Mouse (Mus musculus): ENCODE measurements around the gene Elovl7. TPM values are rescaled to one million over a fixed set of nuclear protein-coding genes. Genes with fewer than 3 reads are reported as not detected.

Gene Elovl7
- polyA plus RNA-seq, 1 experiment from 2014 or later: 1.8 TPM

GRCm38 (mm10) chr13:108187994-108188393 lies 26.2 kb upstream of the Elovl7 start:
- H3K27ac ChIP-seq (replicated peaks; ENCODE audit: low read depth, low read length): no peak overlapping the region
- no peak overlapping the region for H3K4me3 ChIP-seq (ENCODE audit: low read depth, low read length)
- no peak for DNase-seq (ENCODE audit: low spot score)
- H3K36me3 ChIP-seq (replicated peaks; ENCODE audit: control insufficient read depth, insufficient read depth, low read depth, low read length): no peaks in the 10 kb centered on the region
- 93% methylated on average over 4 of the region's 4 CpGs for WGBS
- no peaks in the 10 kb centered on the region for H3K27me3 ChIP-seq (ENCODE audit: control insufficient read depth, insufficient read depth, low read length)
- no peaks in the 10 kb centered on the region for H3K4me1 ChIP-seq (ENCODE audit: control insufficient read depth, insufficient read depth, low read length)
- H3K4me2 ChIP-seq (ENCODE audit: low read depth, low read length): no peak overlapping the region
- H3K9me3 ChIP-seq (replicated peaks; ENCODE audit: control insufficient read depth, low read length): no peaks in the 10 kb centered on the region
- H3K9ac ChIP-seq (replicated peaks; ENCODE audit: low read length): no peak overlapping the region
- no peak for ATAC-seq (replicated peaks; ENCODE audit: insufficient number of reproducible peaks, low FRiP score, low TSS enrichment, low read depth)

- Histone ChIP-seq H3K4me3 (ENCODE audit: low read depth, low read length) (no peak overlapping the region), H3K4me2 (ENCODE audit: low read depth, low read length) (no peak overlapping the region), H3K36me3 (replicated peaks; ENCODE audit: control insufficient read depth, insufficient read depth, low read depth, low read length) (no peaks in the 10 kb centered on the region), H3K9ac (replicated peaks; ENCODE audit: low read length) (no peak overlapping the region), H3K4me1 (ENCODE audit: control insufficient read depth, insufficient read depth, low read length) (no peaks in the 10 kb centered on the region), H3K9me3 (replicated peaks; ENCODE audit: control insufficient read depth, low read length) (no peaks in the 10 kb centered on the region), H3K27ac (replicated peaks; ENCODE audit: low read depth, low read length) (no peak overlapping the region), H3K27me3 (ENCODE audit: control insufficient read depth, insufficient read depth, low read length) (no peaks in the 10 kb centered on the region)
- WGBS: 60% methylated on average over 11 of the region's 11 CpGs
- no peak for ATAC-seq (replicated peaks; ENCODE audit: insufficient number of reproducible peaks, low FRiP score, low TSS enrichment, low read depth)
- DNase-seq (ENCODE audit: low spot score): peak; percentile 77
These were observed 23.0 kb upstream of the Elovl7 start for GRCm38 (mm10) chr13:108191074-108191720.

GRCm38 (mm10) chr13:108195474-108195873 lies 18.7 kb upstream of the Elovl7 start:
- Histone ChIP-seq H3K27me3 (ENCODE audit: control insufficient read depth, insufficient read depth, low read length) (no peaks in the 10 kb centered on the region), H3K27ac (replicated peaks; ENCODE audit: low read depth, low read length) (no peak overlapping the region), H3K9ac (replicated peaks; ENCODE audit: low read length) (no peak overlapping the region), H3K4me3 (ENCODE audit: low read depth, low read length) (no peak overlapping the region), H3K4me2 (ENCODE audit: low read depth, low read length) (no peak overlapping the region), H3K9me3 (replicated peaks; ENCODE audit: control insufficient read depth, low read length) (no peaks in the 10 kb centered on the region), H3K36me3 (replicated peaks; ENCODE audit: control insufficient read depth, insufficient read depth, low read depth, low read length) (no peaks in the 10 kb centered on the region), H3K4me1 (ENCODE audit: control insufficient read depth, insufficient read depth, low read length) (no peaks in the 10 kb centered on the region)
- DNase-seq (ENCODE audit: low spot score): no peak
- 88% methylated on average over 6 of the region's 6 CpGs for WGBS
- ATAC-seq (replicated peaks; ENCODE audit: insufficient number of reproducible peaks, low FRiP score, low TSS enrichment, low read depth): no peak

GRCm38 (mm10) chr13:108204857-108205256 lies 9.3 kb upstream of the Elovl7 start:
- WGBS: 86% methylated on average over 3 of the region's 3 CpGs
- no peaks in the 10 kb centered on the region for H3K4me1 ChIP-seq (ENCODE audit: control insufficient read depth, insufficient read depth, low read length)
- ATAC-seq (replicated peaks; ENCODE audit: insufficient number of reproducible peaks, low FRiP score, low TSS enrichment, low read depth): no peak

GRCm38 (mm10) chr13:108207447-108207846 lies 6.8 kb upstream of the Elovl7 start:
- Histone ChIP-seq H3K9me3 (replicated peaks; ENCODE audit: control insufficient read depth, low read length) (no peaks in the 10 kb centered on the region), H3K4me2 (ENCODE audit: low read depth, low read length) (no peak overlapping the region), H3K36me3 (replicated peaks; ENCODE audit: control insufficient read depth, insufficient read depth, low read depth, low read length) (no peaks in the 10 kb centered on the region), H3K4me3 (ENCODE audit: low read depth, low read length) (no peak overlapping the region), H3K4me1 (ENCODE audit: control insufficient read depth, insufficient read depth, low read length) (no peaks in the 10 kb centered on the region), H3K9ac (replicated peaks; ENCODE audit: low read length) (no peak overlapping the region), H3K27me3 (ENCODE audit: control insufficient read depth, insufficient read depth, low read length) (no peaks in the 10 kb centered on the region), H3K27ac (replicated peaks; ENCODE audit: low read depth, low read length) (no peak overlapping the region)
- ATAC-seq (replicated peaks; ENCODE audit: insufficient number of reproducible peaks, low FRiP score, low TSS enrichment, low read depth) (no peak), DNase-seq (ENCODE audit: low spot score) (no peak)
- 89% methylated on average over 2 of the region's 2 CpGs for WGBS

More at GRCm38 (mm10) chr13:108204857-108205256, 9.3 kb upstream of the Elovl7 start:
- H3K27ac ChIP-seq (replicated peaks; ENCODE audit: low read depth, low read length): no peak overlapping the region
- H3K36me3 ChIP-seq (replicated peaks; ENCODE audit: control insufficient read depth, insufficient read depth, low read depth, low read length): no peaks in the 10 kb centered on the region
- H3K4me2 ChIP-seq (ENCODE audit: low read depth, low read length): no peak overlapping the region
- H3K4me3 ChIP-seq (ENCODE audit: low read depth, low read length): no peak overlapping the region
- no peak for DNase-seq (ENCODE audit: low spot score)
- H3K27me3 ChIP-seq (ENCODE audit: control insufficient read depth, insufficient read depth, low read length): no peaks in the 10 kb centered on the region
- H3K9ac ChIP-seq (replicated peaks; ENCODE audit: low read length): no peak overlapping the region
- no peaks in the 10 kb centered on the region for H3K9me3 ChIP-seq (replicated peaks; ENCODE audit: control insufficient read depth, low read length)

GRCm38 (mm10) chr13:108208090-108208489 lies 6.1 kb upstream of the Elovl7 start:
- no peaks in the 10 kb centered on the region for H3K9me3 ChIP-seq (replicated peaks; ENCODE audit: control insufficient read depth, low read length)
- H3K4me2 ChIP-seq (ENCODE audit: low read depth, low read length): no peak overlapping the region
- no peaks in the 10 kb centered on the region for H3K4me1 ChIP-seq (ENCODE audit: control insufficient read depth, insufficient read depth, low read length)
- no peak overlapping the region for H3K9ac ChIP-seq (replicated peaks; ENCODE audit: low read length)
- H3K4me3 ChIP-seq (ENCODE audit: low read depth, low read length): no peak overlapping the region
- H3K27ac ChIP-seq (replicated peaks; ENCODE audit: low read depth, low read length): no peak overlapping the region
- no peaks in the 10 kb centered on the region for H3K36me3 ChIP-seq (replicated peaks; ENCODE audit: control insufficient read depth, insufficient read depth, low read depth, low read length)
- 69% methylated on average over 5 of the region's 5 CpGs for WGBS
- H3K27me3 ChIP-seq (ENCODE audit: control insufficient read depth, insufficient read depth, low read length): no peaks in the 10 kb centered on the region
- ATAC-seq (replicated peaks; ENCODE audit: insufficient number of reproducible peaks, low FRiP score, low TSS enrichment, low read depth) (no peak), DNase-seq (ENCODE audit: low spot score) (no peak)

GRCm38 (mm10) chr13:108210960-108211359 lies 3.2 kb upstream of the Elovl7 start:
- Histone ChIP-seq H3K27me3 (ENCODE audit: control insufficient read depth, insufficient read depth, low read length) (peaks cover 14% of the 10 kb centered on the region), H3K4me3 (ENCODE audit: low read depth, low read length) (no peak overlapping the region), H3K36me3 (replicated peaks; ENCODE audit: control insufficient read depth, insufficient read depth, low read depth, low read length) (no peaks in the 10 kb centered on the region), H3K27ac (replicated peaks; ENCODE audit: low read depth, low read length) (no peak overlapping the region), H3K4me1 (ENCODE audit: control insufficient read depth, insufficient read depth, low read length) (no peaks in the 10 kb centered on the region), H3K9ac (replicated peaks; ENCODE audit: low read length) (no peak overlapping the region), H3K9me3 (replicated peaks; ENCODE audit: control insufficient read depth, low read length) (no peaks in the 10 kb centered on the region), H3K4me2 (ENCODE audit: low read depth, low read length) (no peak overlapping the region)
- 91% methylated on average over 8 of the region's 8 CpGs for WGBS
- no peak for ATAC-seq (replicated peaks; ENCODE audit: insufficient number of reproducible peaks, low FRiP score, low TSS enrichment, low read depth)
- no peak for DNase-seq (ENCODE audit: low spot score)

- Histone ChIP-seq H3K4me1 (ENCODE audit: control insufficient read depth, insufficient read depth, low read length) (no peaks in the 10 kb centered on the region), H3K27me3 (ENCODE audit: control insufficient read depth, insufficient read depth, low read length) (peaks cover 20% of the 10 kb centered on the region), H3K27ac (replicated peaks; ENCODE audit: low read depth, low read length) (no peak overlapping the region), H3K9me3 (replicated peaks; ENCODE audit: control insufficient read depth, low read length) (no peaks in the 10 kb centered on the region), H3K4me2 (ENCODE audit: low read depth, low read length) (no peak overlapping the region), H3K9ac (replicated peaks; ENCODE audit: low read length) (no peak overlapping the region), H3K36me3 (replicated peaks; ENCODE audit: control insufficient read depth, insufficient read depth, low read depth, low read length) (no peaks in the 10 kb centered on the region), H3K4me3 (ENCODE audit: low read depth, low read length) (no peak overlapping the region)
- 56% methylated on average over 5 of the region's 5 CpGs for WGBS
- ATAC-seq (replicated peaks; ENCODE audit: insufficient number of reproducible peaks, low FRiP score, low TSS enrichment, low read depth): no peak
- DNase-seq (ENCODE audit: low spot score): no peak
These were observed 1.7 kb upstream of the Elovl7 start for GRCm38 (mm10) chr13:108212397-108213018.
